Mouse (Mus musculus): Measurements from ENCODE around the gene Gm8693. TPM values are rescaled to one million over a fixed set of nuclear protein-coding genes. Genes with fewer than 3 reads are reported as not detected.
"Not testable (repeated sequence)": the region's sequence is repeated elsewhere in the genome, so short reads cannot be mapped to it uniquely, and the experiment has no call there.

Gene Gm8693
- polyA plus RNA-seq (2014; fragmentation: Nextera tagmentation; extraction: Ambion mirVana): not detected in 2 replicates

GRCm38 (mm10) chr7:22692217-22692616, at the start of gene Gm8693:
Gene Gm8693, minus strand, starts transcription at chr7:22692317.
- not testable (repeated sequence) for H3K4me3 ChIP-seq (replicated peaks; ENCODE audit: low read length); H3K4me2 ChIP-seq (replicated peaks); ATAC-seq (ENCODE audit: low FRiP score); H3K4me1 ChIP-seq (replicated peaks; ENCODE audit: control insufficient read depth, insufficient read depth, low read length); H3K36me3 ChIP-seq (replicated peaks; ENCODE audit: control insufficient read depth, insufficient read depth); DNase-seq (ENCODE audit: low spot score); H3K27me3 ChIP-seq (ENCODE audit: control insufficient read depth, insufficient read depth, low read length); H3K9ac ChIP-seq; H3K27ac ChIP-seq; H3K9me3 ChIP-seq (ENCODE audit: control insufficient read depth, low read length)
- WGBS: no CpG with 5 or more reads among the region's 2 CpGs

- not testable (repeated sequence) for ATAC-seq (ENCODE audit: low FRiP score); H3K4me1 ChIP-seq (replicated peaks; ENCODE audit: control insufficient read depth, insufficient read depth, low read length); H3K9me3 ChIP-seq (ENCODE audit: control insufficient read depth, low read length); H3K9ac ChIP-seq; DNase-seq (ENCODE audit: low spot score); H3K4me3 ChIP-seq (replicated peaks; ENCODE audit: low read length); H3K4me2 ChIP-seq (replicated peaks); H3K27me3 ChIP-seq (ENCODE audit: control insufficient read depth, insufficient read depth, low read length); H3K27ac ChIP-seq; H3K36me3 ChIP-seq (replicated peaks; ENCODE audit: control insufficient read depth, insufficient read depth)
- WGBS: no CpG with 5 or more reads among the region's 1 CpGs
Observed at GRCm38 (mm10) chr7:22719610-22720009, 27.5 kb upstream of the Gm8693 start, which contains the start of gene Gm4567. Gene Gm4567, minus strand, starts transcription at chr7:22719710.

GRCm38 (mm10) chr7:22657718-22658117, 34.4 kb downstream of the Gm8693 start, which contains the start of gene Vmn1r155:
Gene Vmn1r155, plus strand, starts transcription at chr7:22658018.
- H3K9ac ChIP-seq; H3K4me1 ChIP-seq (replicated peaks; ENCODE audit: control insufficient read depth, insufficient read depth, low read length); H3K9me3 ChIP-seq (ENCODE audit: control insufficient read depth, low read length); H3K4me3 ChIP-seq (replicated peaks; ENCODE audit: low read length); H3K27ac ChIP-seq; DNase-seq (ENCODE audit: low spot score); H3K36me3 ChIP-seq (replicated peaks; ENCODE audit: control insufficient read depth, insufficient read depth); H3K4me2 ChIP-seq (replicated peaks); ATAC-seq (ENCODE audit: low FRiP score); H3K27me3 ChIP-seq (ENCODE audit: control insufficient read depth, insufficient read depth, low read length): not testable (repeated sequence)
- no CpG with 5 or more reads among the region's 3 CpGs for WGBS

Other genes with a start within 250 kb of the Gm8693 start
- not detected in 2 replicates for gene Gm10665, start 228.2 kb downstream of the Gm8693 start, polyA plus RNA-seq (2014; fragmentation: Nextera tagmentation; extraction: Ambion mirVana)
- gene Vmn1r151, start 192.6 kb downstream of the Gm8693 start, polyA plus RNA-seq (2014; fragmentation: Nextera tagmentation; extraction: Ambion mirVana): not detected in 2 replicates
- not detected in 2 replicates for gene Vmn1r152, start 169.3 kb downstream of the Gm8693 start, polyA plus RNA-seq (2014; fragmentation: Nextera tagmentation; extraction: Ambion mirVana)
- not detected in 2 replicates for gene Gm8677, start 157.4 kb downstream of the Gm8693 start, polyA plus RNA-seq (2014; fragmentation: Nextera tagmentation; extraction: Ambion mirVana)
- not detected in 2 replicates for gene Gm4201, start 127.0 kb downstream of the Gm8693 start, polyA plus RNA-seq (2014; fragmentation: Nextera tagmentation; extraction: Ambion mirVana)
- gene Gm4565, start 104.2 kb downstream of the Gm8693 start, polyA plus RNA-seq (2014; fragmentation: Nextera tagmentation; extraction: Ambion mirVana): not detected in 2 replicates
- not detected in 2 replicates for gene Vmn1r155, start 34.3 kb downstream of the Gm8693 start, polyA plus RNA-seq (2014; fragmentation: Nextera tagmentation; extraction: Ambion mirVana)
- not detected in 2 replicates for gene Gm4567, start 27.4 kb upstream of the Gm8693 start, polyA plus RNA-seq (2014; fragmentation: Nextera tagmentation; extraction: Ambion mirVana)
- not detected in 2 replicates for gene Vmn1r157, start 69.4 kb upstream of the Gm8693 start, polyA plus RNA-seq (2014; fragmentation: Nextera tagmentation; extraction: Ambion mirVana)
- not detected in 2 replicates for gene Vmn1r158, start 98.5 kb upstream of the Gm8693 start, polyA plus RNA-seq (2014; fragmentation: Nextera tagmentation; extraction: Ambion mirVana)
- gene Vmn1r159, start 151.3 kb upstream of the Gm8693 start, polyA plus RNA-seq (2014; fragmentation: Nextera tagmentation; extraction: Ambion mirVana): not detected in 2 replicates
- not detected in 2 replicates for gene Vmn1r160, start 178.9 kb upstream of the Gm8693 start, polyA plus RNA-seq (2014; fragmentation: Nextera tagmentation; extraction: Ambion mirVana)

Measured in hindbrain, embryonic 14.5 days (tissue).